Mouse (Mus musculus) small intestine, adult 2 months (tissue): ENCODE data around the gene Rem1. TPM values are rescaled to one million over a fixed set of nuclear protein-coding genes. Genes with fewer than 3 reads are reported as not detected.

Experiments used
- H3K27ac ChIP-seq: fragments of 200-500 bp; 2 replicates; pipeline ENCODE4 v1.5.1; 2012; ENCODE audit warnings: low read depth, low read length, control low read depth, inconsistent platforms; ENCODE audit not compliant: insufficient read depth
- H3K27me3 ChIP-seq: fragments of 200-500 bp; 2 replicates; pipeline ENCODE4 v1.6.1; 2012; ENCODE audit warnings: mild to moderate bottlenecking, moderate library complexity, low read length, inconsistent platforms; ENCODE audit not compliant: control insufficient read depth, insufficient read depth
- H3K36me3 ChIP-seq: fragments of 200-500 bp; 2 replicates; pipeline ENCODE4 v1.6.1; 2012; ENCODE audit warnings: mild to moderate bottlenecking, low read length, control low read depth, inconsistent platforms; ENCODE audit not compliant: control insufficient read depth, insufficient read depth
- H3K4me1 ChIP-seq: fragments of 200-500 bp; 2 replicates; pipeline ENCODE4 v1.6.1; 2012; ENCODE audit warnings: low read length, inconsistent platforms, mixed read lengths; ENCODE audit not compliant: control insufficient read depth, insufficient read depth, insufficient read length
- H3K4me3 ChIP-seq: fragments of 200-500 bp; 2 replicates; pipeline ENCODE4 v1.5.1; 2012; ENCODE audit warnings: low read depth, mild to moderate bottlenecking, control low read depth, inconsistent platforms, low read length, moderate library complexity
- CTCF ChIP-seq: fragments of 200-500 bp; IDR thresholded peaks from 2 replicates; pipeline ENCODE4 v1.5.1; 2012; ENCODE audit warnings: low read depth, mild to moderate bottlenecking, control low read depth, inconsistent platforms, low read length, moderate library complexity, mixed read lengths; ENCODE audit not compliant: insufficient replicate concordance, insufficient read length; ENCODE audit errors: extremely low read depth
- POLR2A ChIP-seq: fragments of 200-500 bp; IDR thresholded peaks from 2 replicates; pipeline ENCODE4 v1.6.1; 2012; ENCODE audit warnings: low read depth, mild to moderate bottlenecking, control low read depth, inconsistent platforms, low read length, moderate library complexity
- WGBS: fragments of 180-500 bp; shearing (Covaris S2); methylation state at CpG from one replicate; pipeline ENCODE4 v1.1.7; 2018; 5-methylcytosine and 5-hydroxymethylcytosine counted together
- polyA plus RNA-seq: library from polyadenylated mRNA; depleted of rRNA; stranded (reverse); fragments of >200 nt; gene quantifications from 2 replicates; pipeline ENCODE4 v1.2.3, GENCODE M21; 2012

Rem1 gene
- polyA plus RNA-seq, 1 experiment, result 4.7 TPM

DNA sequence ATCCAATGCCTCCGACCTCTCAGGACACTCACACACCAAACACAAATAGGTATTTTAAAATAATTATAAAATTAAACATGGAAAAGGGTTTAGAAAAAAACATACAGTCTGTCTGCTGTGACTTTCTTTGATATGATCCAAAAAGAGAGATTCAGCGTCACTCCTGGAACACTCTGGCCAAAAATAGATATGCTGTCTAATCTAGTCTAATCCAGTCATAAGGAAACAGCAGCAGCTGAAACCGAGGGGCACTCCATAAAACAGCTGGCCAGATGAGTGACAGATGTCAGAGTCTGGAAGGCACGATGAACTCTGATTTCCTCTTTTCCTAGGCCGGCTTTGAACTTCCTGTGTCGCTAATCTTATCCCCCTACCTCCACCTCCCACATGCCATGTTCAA is 10.3 kb upstream of the Rem1 start:
- Histone ChIP-seq H3K36me3 (no peaks in the 10 kb centered on the region), H3K4me3 (no peak overlapping the region), H3K27me3 (no peaks in the 10 kb centered on the region), H3K4me1 (no peaks in the 10 kb centered on the region), H3K27ac (no peak overlapping the region)
- 67% methylated on average over 6 of the region's 6 CpGs for WGBS
- TF ChIP-seq POLR2A (no peak), CTCF (no peak)

GRCm38 (mm10) chr2:152617374-152617773 is 9.4 kb upstream of the Rem1 start:
- WGBS, result 61% methylated on average over 5 of the region's 5 CpGs
- Histone ChIP-seq H3K4me1 (no peaks in the 10 kb centered on the region), H3K4me3 (no peak overlapping the region), H3K27ac (no peak overlapping the region), H3K27me3 (no peaks in the 10 kb centered on the region), H3K36me3 (no peaks in the 10 kb centered on the region)
- TF ChIP-seq CTCF (no peak), POLR2A (no peak)

- no peaks in the 10 kb centered on the region for H3K4me1 ChIP-seq
- H3K27me3 ChIP-seq, result no peaks in the 10 kb centered on the region
- no peak overlapping the region for H3K27ac ChIP-seq
- no peak overlapping the region for H3K4me3 ChIP-seq
- H3K36me3 ChIP-seq, result no peaks in the 10 kb centered on the region
- TF ChIP-seq CTCF (no peak), POLR2A (no peak)
- 40% methylated on average over 9 of the region's 9 CpGs for WGBS
These were observed 6.2 kb upstream of the Rem1 start for GRCm38 (mm10) chr2:152620367-152621134.

- WGBS, result 81% methylated on average over 13 of the region's 13 CpGs
- Histone ChIP-seq H3K4me1 (no peaks in the 10 kb centered on the region; the same call in 1 of the 2 replicates), H3K36me3 (no peaks in the 10 kb centered on the region)
These were observed 4.6 kb upstream of the Rem1 start for GRCm38 (mm10) chr2:152622151-152622550.

DNA sequence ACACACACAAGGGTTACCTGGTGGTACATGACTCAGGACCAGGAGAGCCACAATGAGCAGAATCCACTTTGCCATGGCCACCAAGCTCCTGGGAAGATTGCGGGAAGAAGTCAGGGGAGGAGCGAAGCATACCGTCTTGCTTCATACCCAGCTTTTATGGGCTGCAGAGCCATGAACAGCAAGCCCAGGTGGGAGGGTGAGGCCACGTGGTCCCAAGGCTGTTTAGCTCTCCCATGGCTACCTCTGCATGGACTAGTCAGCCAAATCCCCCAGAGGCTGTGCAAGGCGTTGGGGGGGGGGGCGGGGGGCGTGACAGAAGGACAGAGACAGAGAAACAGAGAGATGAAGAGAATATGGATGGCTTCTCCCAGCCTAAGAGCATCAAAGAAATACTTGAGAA is 3.8 kb upstream of the Rem1 start, which contains the start of gene Defb25:
Defb25 (minus strand) TSS at position 101 of the 400 bp plus-strand sequence.
- H3K4me3 ChIP-seq, result no peak within 1 kb of the TSS
- H3K27ac ChIP-seq, result no peak within 1 kb of the TSS
- 73% methylated on average over 7 of the region's 7 CpGs for WGBS
- H3K36me3 ChIP-seq, result no peaks in the 10 kb centered on the region
- H3K4me1 ChIP-seq, result no peaks in the 10 kb centered on the region; the same call in 1 of the 2 replicates
- TF ChIP-seq POLR2A (no peak), CTCF (no peak)
- H3K27me3 ChIP-seq, result peaks cover 17% of the 10 kb centered on the region

More at GRCm38 (mm10) chr2:152622151-152622550, 4.6 kb upstream of the Rem1 start:
- TF ChIP-seq CTCF, result no peak
- no peak for TF ChIP-seq POLR2A
- Histone ChIP-seq H3K27ac (no peak overlapping the region), H3K27me3 (peaks cover 9% of the 10 kb centered on the region), H3K4me3 (no peak overlapping the region)

GRCm38 (mm10) chr2:152624566-152624965 is 2.2 kb upstream of the Rem1 start:
- Histone ChIP-seq H3K4me3 (no peak overlapping the region), H3K36me3 (no peaks in the 10 kb centered on the region), H3K27ac (no peak overlapping the region), H3K4me1 (no peaks in the 10 kb centered on the region; the same call in 1 of the 2 replicates), H3K27me3 (peaks cover 20% of the 10 kb centered on the region)
- WGBS, result 86% methylated on average over 2 of the region's 2 CpGs
- TF ChIP-seq POLR2A, result no peak
- no peak for TF ChIP-seq CTCF

DNA sequence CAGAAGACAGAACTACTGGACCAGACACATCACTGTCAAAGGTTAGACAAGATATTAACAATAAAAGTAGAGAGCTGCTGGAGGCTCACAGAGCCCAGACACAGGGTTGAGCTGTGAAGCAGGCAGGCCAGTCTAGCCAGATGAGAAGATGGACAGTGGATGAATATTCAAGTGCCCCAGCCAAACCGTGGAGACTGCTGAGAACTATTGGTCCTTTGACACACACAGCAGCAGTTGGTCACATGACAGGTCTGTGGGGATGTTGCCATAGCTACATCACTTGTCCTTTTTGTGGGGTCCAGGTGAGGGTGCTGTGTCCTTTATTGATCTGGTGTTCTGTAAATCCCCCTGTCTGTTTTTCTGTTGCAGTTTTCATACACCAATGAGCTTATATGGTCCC is 1.5 kb upstream of the Rem1 start:
- H3K4me3 ChIP-seq, result no peak overlapping the region
- no peaks in the 10 kb centered on the region for H3K36me3 ChIP-seq
- TF ChIP-seq CTCF (no peak), POLR2A (no peak)
- 11% methylated on average over 1 of the region's 1 CpGs for WGBS
- no peak overlapping the region for H3K27ac ChIP-seq
- no peaks in the 10 kb centered on the region; the same call in 1 of the 2 replicates for H3K4me1 ChIP-seq
- peaks cover 20% of the 10 kb centered on the region for H3K27me3 ChIP-seq

DNA sequence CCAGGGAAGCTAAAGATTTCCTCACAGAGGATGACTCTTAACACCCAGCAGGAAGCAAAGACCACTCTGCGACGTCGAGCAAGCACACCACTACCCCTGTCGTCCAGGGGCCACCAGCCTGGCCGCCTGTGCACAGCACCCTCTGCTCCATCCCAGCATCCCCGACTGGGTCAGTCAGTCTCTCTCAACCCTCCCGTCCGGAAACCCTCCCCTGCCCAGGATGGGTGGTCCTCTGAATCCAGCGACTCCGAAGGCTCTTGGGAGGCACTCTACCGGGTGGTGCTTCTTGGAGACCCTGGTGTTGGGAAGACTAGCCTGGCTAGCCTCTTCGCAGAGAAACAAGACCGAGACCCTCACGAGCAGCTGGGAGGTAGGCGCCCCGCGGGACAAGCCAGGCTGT is 1.3 kb downstream of the Rem1 start:
- 46% methylated on average over 17 of the region's 17 CpGs for WGBS
- Histone ChIP-seq H3K27me3 (peaks cover 20% of the 10 kb centered on the region), H3K4me1 (no peaks in the 10 kb centered on the region; the same call in 1 of the 2 replicates), H3K36me3 (no peaks in the 10 kb centered on the region), H3K27ac (peak overlapping the region; percentile 19; the same call in 1 of the 2 replicates), H3K4me3 (peak overlapping the region; percentile 63)
- no peak for TF ChIP-seq POLR2A
- TF ChIP-seq CTCF, result no peak
